Mouse (Mus musculus) Muller cell, postnatal 12 days (primary cell): ENCODE results near the gene Marc1.
A peak's percentile ranks its signal among the peaks of the same experiment; 100 is the strongest.

Experiments
- DNase-seq: peaks from one replicate; pipeline ENCODE4 v3.0.0-alpha.2; 2015; ENCODE audit errors: inconsistent ontology term

The Marc1 gene

DNA sequence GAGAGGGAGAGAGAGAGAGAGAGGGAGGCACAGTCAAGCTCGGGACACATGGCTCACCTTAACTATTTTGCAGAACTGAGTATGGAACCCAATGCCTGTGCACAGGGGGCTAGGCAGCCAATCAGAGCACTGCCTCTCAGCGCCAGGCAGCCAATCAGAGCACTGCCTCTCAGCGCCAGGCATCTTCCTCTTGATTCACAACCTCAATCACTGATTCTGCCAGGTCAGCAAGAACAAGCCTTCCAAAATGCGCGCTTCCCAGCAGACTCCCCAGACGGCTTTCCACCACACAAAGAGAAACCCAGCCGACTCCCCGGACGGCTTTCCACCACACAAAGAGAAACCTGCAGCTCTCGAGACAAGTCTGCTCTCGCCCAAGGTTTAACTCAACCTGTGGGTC, 11.6 kb upstream of the Marc1 start:
- no peak for DNase-seq

DNA sequence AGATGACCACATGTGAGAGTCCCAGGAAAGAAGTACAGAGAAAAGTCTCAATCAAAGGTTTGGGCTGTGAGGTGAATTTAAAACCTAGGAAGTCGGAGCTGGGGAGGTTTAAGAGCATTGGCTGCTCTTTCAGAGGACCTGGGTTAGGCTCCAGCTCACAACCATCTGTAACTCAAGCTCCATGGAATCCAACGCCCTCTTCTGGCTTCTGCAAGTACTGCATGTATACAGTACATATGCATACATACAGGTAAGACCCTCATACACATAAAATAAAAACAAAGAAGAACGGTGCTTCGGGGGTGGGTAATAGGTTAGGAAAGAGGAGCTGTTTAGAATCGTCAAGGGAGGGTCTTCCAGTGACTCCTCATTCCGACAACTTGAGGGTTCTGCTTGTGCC, 6.7 kb upstream of the Marc1 start:
- no peak for DNase-seq

DNA sequence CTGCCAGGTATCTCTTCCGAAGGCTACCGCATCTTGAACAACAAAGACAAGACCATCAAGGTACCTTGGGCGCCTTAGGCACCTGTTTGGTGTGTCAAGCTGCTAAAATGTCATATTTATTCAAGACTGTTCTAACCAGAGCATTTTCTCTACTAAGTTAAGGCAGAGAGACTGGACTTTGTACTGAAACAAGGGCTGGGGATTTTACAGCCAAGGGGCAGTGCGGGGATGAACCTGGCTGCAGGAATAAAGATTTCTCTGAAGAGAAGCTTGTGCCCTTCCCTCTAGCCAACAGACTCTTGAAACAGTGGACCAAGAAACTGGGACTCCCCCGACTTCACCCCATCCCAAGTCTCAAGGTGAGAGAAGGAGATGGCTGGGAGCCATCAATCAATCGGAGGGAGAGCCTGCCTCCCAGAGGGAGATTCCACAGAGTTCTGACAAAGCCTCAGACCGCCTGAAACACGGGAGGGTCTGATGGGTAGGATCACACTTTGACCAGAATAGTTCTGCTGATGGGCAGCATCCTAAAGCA, 670 bp upstream of the Marc1 start:
- no peak for DNase-seq

DNA sequence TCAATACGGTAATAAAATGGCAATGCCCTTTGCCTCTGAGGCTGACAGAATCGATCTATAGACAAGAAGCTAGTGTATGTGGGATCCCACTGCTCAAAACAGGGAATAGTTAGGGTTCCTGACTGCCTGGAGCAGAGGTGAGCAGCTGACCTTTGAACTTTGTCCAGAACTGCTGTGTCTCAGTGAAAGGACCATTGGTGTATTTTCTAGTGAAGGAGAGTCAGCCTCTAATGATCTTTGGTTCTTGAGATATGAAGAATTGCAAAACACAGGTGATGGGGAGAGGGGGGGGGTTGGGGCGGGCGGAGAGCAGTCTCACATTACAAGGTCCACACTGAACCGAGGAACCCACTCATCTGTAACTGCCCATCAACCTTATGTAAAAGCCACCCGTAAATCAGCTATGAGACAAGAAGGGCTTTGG, 1.5 kb downstream of the Marc1 start:
- DNase-seq = no peak

DNA sequence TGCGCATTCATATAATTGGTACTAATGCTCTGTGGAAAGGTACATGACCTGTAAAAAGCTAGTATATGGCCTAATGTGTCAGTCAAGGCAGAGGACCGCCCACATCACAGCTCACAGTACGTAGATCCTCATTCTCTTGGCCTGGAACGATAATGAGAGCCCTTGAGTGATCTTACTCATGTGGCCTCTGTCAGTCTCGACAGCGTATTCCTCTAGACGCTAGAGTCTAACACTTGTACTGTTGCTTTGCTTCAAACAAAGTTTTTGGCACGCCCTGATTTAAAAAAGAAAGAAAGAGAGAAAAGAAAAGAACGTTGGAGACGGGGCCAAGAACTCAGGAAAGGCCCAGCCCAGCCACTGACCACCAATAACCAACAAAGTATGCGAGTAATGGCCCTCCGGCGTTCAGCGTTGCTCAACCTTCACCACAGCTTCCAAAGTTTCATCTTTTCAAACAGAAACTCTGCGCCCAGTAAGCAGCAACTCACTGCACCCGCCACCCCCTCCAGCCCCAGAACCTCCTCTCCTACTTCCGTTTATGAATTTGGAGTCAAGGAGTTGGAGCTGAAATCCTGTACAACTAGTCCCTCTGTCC, 2.6 kb downstream of the Marc1 start:
- no peak for DNase-seq

DNA sequence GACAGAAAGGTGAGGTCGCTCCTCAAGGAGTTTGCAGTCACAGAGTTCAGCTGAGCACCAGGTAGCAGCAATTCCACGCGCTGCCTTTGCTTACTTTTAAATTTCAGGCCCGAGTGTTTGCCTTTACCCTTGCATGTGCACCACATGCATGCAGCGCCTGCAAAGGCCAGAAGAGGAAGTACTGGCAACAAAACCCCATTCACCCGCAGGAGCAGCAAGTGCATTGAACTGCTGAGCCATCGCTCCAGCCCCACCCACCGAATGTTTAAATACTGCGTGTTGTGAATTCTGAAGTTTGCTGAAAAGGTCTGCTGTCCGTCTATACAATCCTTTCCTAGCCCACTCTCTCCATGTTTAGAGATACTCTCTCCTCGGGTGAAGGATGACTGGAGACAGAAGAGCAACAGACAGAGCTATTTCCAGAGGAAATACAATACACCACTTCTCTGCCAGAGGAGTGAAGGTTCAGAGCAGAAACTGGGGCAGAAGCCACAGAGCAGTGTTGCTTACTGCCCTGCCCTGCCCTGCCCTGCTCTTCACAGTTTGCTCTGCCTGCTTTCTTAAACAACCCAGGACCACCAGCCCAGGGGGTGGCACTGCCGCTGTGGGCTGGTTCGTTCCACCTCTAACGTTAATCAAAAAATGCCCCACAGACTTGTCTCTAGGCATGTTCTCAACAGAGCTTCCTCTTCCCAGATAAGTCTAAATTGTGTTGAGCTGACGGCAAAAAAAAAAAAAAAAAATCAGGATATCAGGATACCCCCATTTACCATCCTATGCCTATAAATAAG, 3.3 kb downstream of the Marc1 start:
- DNase-seq = no peak

DNA sequence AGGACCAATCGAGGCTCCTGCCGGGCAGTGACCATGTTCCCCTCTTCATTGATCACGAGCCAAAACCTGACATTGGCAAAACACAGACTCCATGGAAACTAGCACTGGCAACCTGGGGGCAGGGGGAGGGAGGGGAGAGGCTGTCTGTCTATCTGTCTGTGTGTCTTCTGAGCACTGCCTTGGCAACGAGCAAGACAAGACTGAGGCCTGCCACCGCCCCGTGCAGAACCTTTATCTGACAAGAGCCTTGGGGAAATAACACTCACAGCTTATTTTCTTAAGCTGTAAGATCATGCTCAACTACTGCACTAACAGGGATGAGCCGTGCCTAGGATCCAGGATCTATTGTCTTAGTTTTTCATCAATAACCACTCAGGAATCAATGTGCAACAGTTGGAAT, 4.0 kb downstream of the Marc1 start:
- no peak for DNase-seq

DNA sequence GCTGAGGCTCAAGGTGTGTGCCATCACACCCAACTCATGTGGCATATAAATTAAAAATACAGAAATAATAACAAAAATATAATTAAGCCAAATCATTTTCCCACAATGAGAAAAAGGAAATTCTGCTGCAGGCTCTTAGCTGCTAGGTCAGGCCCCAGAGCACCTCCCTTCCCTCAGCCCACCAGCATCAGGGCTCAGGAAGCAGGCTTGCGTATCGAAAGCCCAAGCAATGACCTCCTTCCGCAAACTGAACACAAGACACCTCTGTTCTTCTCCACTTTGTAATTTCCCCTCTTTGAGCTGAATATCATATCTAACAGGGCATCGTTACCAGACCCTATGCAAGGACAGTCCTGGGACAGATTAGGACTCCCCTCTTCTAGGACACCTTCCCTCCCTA, 5.4 kb downstream of the Marc1 start:
- DNase-seq = no peak

DNA sequence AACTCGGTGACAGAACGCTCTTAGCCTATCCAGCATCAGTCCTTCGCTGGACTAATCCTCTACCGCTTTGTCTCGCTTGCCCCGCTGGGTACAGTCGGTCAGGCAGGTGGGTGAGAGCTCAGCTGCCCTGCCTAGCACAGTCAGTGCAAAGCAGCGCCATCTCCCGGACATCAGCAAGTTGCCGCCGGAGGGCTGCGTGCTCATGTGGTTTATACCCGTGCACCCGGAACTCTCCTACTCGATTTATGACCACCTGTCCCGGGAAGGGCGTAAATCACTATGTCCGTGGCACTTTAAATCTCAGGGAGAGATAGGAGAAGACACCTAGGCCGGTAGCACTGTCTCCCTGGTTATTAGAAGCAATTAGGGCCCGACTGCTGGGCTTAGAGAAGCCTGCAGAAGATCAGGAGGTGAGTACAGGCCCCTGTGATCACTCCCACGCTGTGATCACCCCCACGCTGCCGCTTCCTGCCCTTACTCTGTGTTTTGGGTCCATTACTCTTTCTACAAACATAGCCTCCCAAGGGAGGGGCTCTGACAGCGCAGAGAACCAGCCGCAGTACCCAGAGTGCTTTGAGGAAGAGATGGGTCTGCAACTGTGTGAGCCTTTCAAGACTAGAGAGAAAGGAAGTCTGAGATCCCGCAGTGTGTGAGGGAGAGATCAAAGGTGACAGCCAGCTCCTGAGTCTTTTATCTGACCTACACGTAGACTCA, 17.8 kb downstream of the Marc1 start:
- no peak for DNase-seq

DNA sequence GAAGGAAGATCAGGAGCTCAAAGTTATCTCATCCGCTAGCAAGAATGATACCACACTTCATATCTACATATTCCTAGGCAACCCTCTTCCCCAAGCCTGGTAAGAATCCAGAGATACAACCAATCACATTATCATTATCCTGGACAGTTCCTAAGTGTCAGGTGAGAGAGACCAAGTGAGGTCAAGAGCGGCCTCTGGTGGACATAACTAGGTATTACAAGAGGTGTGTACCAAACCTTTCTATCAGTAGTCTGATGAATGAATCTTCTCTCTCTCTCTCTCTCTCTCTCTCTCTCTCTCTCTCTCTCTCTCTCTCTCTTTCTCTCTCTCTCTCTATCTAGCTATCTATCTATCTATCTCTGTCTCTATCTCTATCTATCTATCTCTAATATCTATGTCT, 20.0 kb downstream of the Marc1 start:
- DNase-seq = peak; percentile 11

DNA sequence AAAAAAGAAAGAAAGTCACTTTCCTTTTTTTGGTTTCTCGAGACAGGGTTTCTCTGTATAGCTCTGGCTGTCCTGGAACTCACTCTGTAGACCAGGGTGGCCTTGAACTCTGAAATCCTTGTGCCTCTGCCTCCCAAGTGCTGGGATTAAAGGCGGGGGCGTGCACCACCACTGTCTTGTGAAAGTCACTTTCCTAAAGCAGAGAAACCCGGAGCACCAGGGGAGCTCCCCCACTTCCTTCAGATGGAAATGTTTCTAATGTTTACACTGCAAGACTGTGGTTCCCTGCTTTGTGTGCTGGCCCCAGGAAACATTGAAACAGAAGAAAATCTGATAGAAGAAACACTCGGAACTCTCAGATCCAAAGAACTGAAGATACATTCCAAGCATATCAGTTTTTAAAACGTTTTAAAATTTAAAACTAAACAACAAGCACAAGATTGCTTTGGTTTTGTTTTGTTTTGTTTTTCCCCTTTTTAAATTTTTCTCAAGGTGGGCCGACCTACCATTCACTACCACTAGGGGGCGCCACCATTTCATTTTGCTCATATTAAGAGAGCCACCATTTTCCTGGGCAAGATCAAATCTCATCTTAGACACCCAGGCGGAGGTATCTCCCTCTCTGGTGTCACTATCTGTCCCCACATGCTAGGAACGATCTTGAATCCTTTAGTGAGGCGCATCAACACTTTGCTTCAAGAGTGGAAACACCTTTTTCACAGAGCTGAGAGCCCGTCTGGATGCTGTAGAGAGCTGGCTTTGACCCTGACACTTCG, 24.5 kb downstream of the Marc1 start:
- DNase-seq = no peak

DNA sequence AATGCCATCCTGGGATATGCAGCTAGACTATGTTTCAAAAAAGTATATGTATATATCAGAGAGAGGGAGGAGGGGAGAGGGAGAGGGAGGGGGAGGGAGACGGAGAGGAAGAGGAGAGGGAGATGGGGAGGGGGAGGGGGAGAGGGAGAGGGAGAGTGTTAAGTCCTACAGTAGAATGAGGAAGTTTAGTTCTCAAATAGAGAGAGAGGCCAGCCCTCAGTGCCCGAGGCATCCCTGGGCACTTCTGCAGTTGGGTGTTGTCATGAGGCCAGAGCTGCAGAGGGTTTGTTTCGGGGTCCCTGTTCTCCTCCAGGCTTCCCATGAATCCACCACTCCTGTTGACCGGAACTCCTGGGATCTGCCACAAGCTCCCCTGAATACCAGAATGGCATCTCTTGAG, 27.5 kb downstream of the Marc1 start:
- no peak for DNase-seq

DNA sequence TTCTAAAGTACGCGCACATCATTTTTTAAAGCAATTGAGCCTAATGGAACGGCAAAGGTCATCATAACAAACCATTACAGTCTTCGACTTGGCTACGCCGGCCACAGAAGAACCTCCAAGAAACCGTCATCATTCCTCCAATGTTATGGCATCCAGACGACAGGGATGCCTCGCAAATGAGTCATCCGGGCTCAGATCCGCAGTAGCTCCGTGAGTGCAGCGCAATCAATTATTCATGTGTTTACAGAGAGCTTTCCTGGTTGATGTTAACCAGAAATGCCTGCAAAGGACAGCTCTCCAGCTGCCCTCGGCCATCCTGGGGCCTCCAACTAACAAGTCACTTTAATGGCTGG, 29.0 kb downstream of the Marc1 start:
- peak; percentile 12 for DNase-seq

DNA sequence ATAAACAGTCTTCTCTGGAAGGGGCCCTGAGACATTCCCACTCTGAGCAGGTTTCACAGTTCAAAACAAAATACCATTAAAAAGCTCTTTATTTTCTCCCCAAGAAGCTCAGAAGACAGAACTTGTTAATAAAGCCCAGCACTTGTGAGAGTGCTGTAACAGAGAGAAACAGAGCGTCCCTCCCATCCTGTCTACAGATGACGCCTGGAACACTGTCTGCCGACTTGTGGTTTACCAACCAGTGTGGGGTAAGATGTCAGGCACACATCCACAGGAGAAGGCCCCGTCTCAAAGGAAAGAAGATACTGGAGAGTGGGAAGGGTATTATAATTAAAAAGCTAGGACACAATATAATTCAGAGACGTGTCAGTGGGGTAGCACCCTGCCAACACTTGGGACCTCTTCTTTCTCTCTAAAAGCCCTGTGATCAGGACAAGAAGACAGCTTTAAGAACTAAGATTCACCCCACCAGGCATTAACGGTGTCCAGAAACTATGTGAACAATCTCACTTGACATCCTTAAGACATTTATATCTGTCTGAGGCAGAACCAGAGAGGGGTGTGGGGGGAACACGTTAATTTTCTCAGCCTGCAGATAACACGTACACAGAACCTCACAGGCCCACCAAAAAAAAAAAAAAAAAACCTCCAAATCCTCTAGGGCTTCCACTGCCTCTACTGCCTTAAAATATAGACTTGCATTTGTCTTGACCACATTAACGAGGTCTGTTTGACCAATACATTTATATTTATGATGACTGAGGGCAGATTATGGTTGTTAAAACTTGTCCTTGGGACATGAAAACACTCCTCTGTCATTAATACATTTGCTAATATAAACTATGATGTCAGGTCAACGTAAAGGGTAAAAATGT, 29.6 kb downstream of the Marc1 start:
- no peak for DNase-seq

DNA sequence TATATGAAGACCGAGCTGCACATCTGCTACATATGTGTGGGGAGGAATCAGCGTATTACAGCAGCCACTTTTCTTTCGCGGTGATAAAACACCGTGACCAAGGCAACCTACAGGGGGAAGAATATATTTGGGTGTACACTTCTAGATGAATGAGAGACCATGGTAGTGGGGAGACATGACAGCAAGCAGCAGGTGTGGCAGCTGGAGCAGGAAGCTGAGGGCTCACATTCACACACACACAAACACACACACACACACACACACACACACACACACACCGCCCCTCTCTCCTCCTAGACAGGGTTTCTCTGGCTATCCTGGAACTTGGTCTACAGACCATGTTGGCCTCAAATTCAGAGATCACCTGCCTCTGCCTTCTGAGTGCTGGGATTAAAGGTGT, 33.0 kb downstream of the Marc1 start:
- DNase-seq = no peak

DNA sequence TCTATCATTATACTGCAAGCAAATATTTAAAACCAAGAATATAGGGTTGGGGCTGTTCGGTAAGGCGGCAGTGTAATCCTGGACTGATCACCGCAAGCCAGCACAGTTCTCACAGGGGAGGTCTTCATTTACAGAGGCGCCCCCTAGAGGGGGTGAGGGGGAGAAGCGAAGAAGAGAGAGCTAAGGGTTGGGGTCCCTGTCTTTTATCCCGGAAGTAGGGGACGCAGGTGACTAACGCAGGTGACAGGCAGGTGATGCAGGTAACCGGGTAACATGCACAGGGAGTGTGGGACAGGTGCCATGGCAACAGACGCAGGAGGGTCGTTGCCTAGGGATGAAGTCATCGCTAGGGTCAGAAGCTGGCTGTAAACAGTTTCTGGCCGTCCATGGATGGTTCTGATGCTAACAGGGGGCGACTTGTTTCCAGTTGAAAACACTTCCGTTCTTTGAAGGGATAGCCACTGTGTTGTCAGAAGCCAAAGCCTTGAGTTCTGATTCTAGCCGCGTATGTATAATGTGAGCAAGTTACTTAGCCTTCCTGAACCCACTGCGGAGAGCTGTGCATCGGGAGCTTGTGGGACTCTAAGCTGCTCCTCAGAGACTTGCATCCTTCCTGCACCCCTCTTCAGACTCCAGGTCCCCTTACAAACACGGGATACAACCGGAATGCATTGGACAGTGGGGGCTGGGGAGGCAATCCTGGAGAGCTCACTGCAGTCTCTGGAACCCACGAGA, 33.9 kb downstream of the Marc1 start:
- DNase-seq = no peak

DNA sequence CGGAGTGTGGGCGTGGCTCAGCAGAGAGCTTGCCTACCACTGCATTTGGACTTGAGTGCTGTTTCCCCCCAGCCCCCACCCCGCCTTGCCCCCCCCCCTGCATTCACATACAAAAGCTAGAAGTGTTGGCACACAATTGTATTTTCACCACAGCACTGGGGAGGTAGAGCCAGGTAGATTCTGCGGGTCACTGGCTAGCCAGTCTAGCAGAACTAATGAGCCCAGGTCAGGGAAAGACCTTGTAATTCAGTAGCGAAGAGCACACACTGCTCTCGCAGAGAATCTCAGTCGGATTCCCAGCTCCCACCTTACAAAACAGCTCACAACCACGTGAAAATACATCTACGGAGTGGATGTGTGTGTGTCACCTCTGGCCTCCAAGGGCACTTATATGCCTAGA, 35.8 kb downstream of the Marc1 start:
- no peak for DNase-seq

DNA sequence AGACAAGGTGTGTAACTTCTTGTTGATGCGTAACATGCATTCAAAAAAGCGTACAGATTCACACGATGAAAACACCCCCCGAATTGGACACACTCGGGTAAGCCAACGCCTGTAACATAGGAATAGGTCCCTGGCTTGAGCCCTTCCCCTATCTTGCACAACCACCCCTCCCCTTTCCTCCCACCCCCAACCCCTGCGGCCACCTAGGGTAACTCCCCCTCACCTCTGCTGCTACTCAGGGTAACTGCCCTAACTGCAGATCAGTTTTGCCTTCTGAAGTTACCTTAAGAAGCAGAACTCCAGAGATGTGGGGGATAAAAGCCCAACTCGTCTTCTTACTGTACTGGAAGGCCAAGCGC, 39.2 kb downstream of the Marc1 start:
- no peak for DNase-seq

DNA sequence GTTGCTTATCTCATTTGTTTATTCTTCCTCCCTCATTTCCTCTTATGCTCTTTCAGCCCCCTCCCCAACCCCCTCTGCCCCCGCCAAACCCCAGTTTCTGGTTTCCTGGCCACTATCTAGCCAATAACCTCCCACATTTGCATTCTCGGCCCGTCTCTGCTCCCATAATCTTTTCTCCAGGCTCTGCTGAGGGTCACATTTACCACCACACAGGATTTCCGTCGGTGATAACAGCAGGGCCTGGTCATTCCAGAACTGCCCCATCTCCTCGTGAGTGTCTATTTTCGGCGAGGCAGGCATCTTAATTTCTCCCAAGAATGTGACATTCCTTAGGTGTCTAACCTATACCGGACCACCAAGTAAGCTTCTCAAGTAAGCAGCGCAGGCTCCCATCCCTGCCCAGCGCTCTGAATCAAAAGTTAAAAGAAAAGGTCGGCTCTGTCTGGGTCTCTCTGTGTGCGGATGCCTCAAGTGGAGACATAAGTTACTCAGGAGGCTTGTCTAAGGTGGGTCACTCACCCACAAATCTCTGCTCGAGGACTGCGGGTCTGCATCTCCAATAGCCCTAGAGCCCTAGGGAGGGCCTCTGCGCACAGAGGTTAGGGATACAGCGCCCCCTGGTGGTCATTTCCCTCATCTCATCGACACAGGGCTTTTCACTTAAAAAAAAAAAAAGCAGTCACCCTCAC, 39.8 kb downstream of the Marc1 start:
- peak; percentile 49 for DNase-seq

DNA sequence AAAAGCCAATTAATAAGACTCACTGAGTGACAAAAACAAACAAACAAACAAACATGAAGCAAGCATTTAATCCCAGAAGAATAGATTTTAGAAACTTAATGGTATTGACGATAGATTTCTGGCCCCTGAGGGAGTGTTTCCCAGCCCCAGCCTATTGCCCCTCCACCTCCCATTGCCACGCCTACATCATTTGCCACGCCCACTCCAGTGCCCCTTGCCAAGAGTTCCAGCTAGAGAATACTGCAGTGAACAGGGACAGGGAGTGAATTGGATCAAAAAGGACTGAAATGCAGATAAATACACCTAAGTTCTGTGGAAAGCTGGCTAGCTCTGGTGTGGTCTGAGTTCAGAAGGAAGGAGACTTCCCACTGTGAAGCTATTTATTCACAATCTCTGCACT, 47.2 kb downstream of the Marc1 start:
- no peak for DNase-seq
